Mouse (Mus musculus): ENCODE measurements at regions not wholly inside any gene's neighbourhood (a gene's known extent, or its start where the extent isn't known, plus 50 kb on each side); places are given as distances from the start of the nearest gene placed in this dataset.
A peak's percentile ranks its signal among the peaks of the same experiment; 100 is the strongest.

GRCm38 (mm10) chr3:56590071-56590470 is 406.6 kb upstream of the Nbea start:
- no peak for DNase-seq (ENCODE audit: low spot score)

GRCm38 (mm10) chr3:56575422-56575821 is 391.9 kb upstream of the Nbea start:
- peak; percentile 45 for DNase-seq (ENCODE audit: low spot score)

- peak; percentile 17 for DNase-seq (ENCODE audit: low spot score)
Measured at GRCm38 (mm10) chr3:56536178-56536577, 352.7 kb upstream of the Nbea start.

- DNase-seq (ENCODE audit: low spot score) = no peak
Measured at GRCm38 (mm10) chr3:56504445-56504844, 320.9 kb upstream of the Nbea start.

- DNase-seq (ENCODE audit: low spot score) = no peak
Measured at GRCm38 (mm10) chr3:56499301-56499700, 315.8 kb upstream of the Nbea start.

- no peak for DNase-seq (ENCODE audit: low spot score)
Measured at GRCm38 (mm10) chr3:56493937-56494336, 310.4 kb upstream of the Nbea start.

GRCm38 (mm10) chr3:56489154-56489553 is 305.7 kb upstream of the Nbea start:
- DNase-seq (ENCODE audit: low spot score) = no peak

GRCm38 (mm10) chr3:56485550-56486400 is 302.3 kb upstream of the Nbea start:
- DNase-seq (ENCODE audit: low spot score) = no peak

GRCm38 (mm10) chr3:56484096-56484495 is 300.6 kb upstream of the Nbea start:
- DNase-seq (ENCODE audit: low spot score) = peak; percentile 51

- no peak for DNase-seq (ENCODE audit: low spot score)
Measured at GRCm38 (mm10) chr3:56483370-56483769, 299.9 kb upstream of the Nbea start.

GRCm38 (mm10) chr3:56479529-56479928 is 296.0 kb upstream of the Nbea start:
- no peak for DNase-seq (ENCODE audit: low spot score)

GRCm38 (mm10) chr3:56478544-56479140 is 295.1 kb upstream of the Nbea start:
- DNase-seq (ENCODE audit: low spot score) = no peak

GRCm38 (mm10) chr3:56475529-56476527 is 292.3 kb upstream of the Nbea start:
- no peak for DNase-seq (ENCODE audit: low spot score)

GRCm38 (mm10) chr3:56472651-56473050 is 289.1 kb upstream of the Nbea start:
- no peak for DNase-seq (ENCODE audit: low spot score)

- DNase-seq (ENCODE audit: low spot score) = no peak
Measured at GRCm38 (mm10) chr3:56471823-56472222, 288.3 kb upstream of the Nbea start.

GRCm38 (mm10) chr3:56471185-56471584 is 287.7 kb upstream of the Nbea start:
- DNase-seq (ENCODE audit: low spot score) = no peak

GRCm38 (mm10) chr3:56457625-56458024 is 274.1 kb upstream of the Nbea start:
- no peak for DNase-seq (ENCODE audit: low spot score)

- no peak for DNase-seq (ENCODE audit: low spot score)
Measured at GRCm38 (mm10) chr3:56456317-56456716, 272.8 kb upstream of the Nbea start.

GRCm38 (mm10) chr3:56438900-56439299 is 255.4 kb upstream of the Nbea start:
- DNase-seq (ENCODE audit: low spot score) = peak; percentile 85

- DNase-seq (ENCODE audit: low spot score) = no peak
Measured at GRCm38 (mm10) chr3:56438020-56438747, 254.7 kb upstream of the Nbea start.

GRCm38 (mm10) chr3:56437058-56437457 is 253.6 kb upstream of the Nbea start:
- DNase-seq (ENCODE audit: low spot score) = peak; percentile 22

- peak; percentile 94 for DNase-seq (ENCODE audit: low spot score)
Measured at GRCm38 (mm10) chr3:56433495-56433894, 250.0 kb upstream of the Nbea start.

Data from adipocyte (in vitro differentiated cells).